Mouse (Mus musculus) thymus, adult 2 months (tissue): ENCODE measurements around the gene Tbx4.

Source experiments
- CTCF ChIP-seq: fragments of 200-500 bp; IDR thresholded peaks from 2 replicates; pipeline ENCODE4 v1.5.1; 2012; ENCODE audit warnings: mild to moderate bottlenecking, control low read depth, low read length, moderate library complexity, borderline replicate concordance; ENCODE audit not compliant: control insufficient read depth, poor library complexity, insufficient read depth; ENCODE audit errors: extremely low read depth
- POLR2A ChIP-seq: fragments of 200-500 bp; IDR thresholded peaks from 2 replicates; pipeline ENCODE4 v1.6.1; 2012; ENCODE audit warnings: mild to moderate bottlenecking, low read length, control low read depth, moderate library complexity; ENCODE audit not compliant: control insufficient read depth, poor library complexity, insufficient read depth; ENCODE audit errors: extremely low read depth

- TF ChIP-seq POLR2A (no peak), CTCF (no peak)
Measured at GRCm38 (mm10) chr11:85949749-85950148, 63.5 kb downstream of the Tbx4 start.
